Mouse (Mus musculus): ENCODE results near the gene Klk12. TPM values are rescaled to one million over a fixed set of nuclear protein-coding genes. Genes with fewer than 3 reads are reported as not detected.

The Klk12 gene
- polyA plus RNA-seq (2012; ENCODE audit: low replicate concordance) = not detected in 2 replicates

GRCm38 (mm10) chr7:43768597-43768996 is at the start of gene Klk12:
Gene Klk12 (plus strand): TSS chr7:43768897.

GRCm38 (mm10) chr7:43774364-43774763 is 5.7 kb downstream of the Klk12 start, which contains the start of gene Klk11:
Gene Klk11 (plus strand): TSS chr7:43774604.

GRCm38 (mm10) chr7:43780746-43781145 is 12.0 kb downstream of the Klk12 start, which contains the start of gene Klk10:
Gene Klk10 (plus strand): TSS chr7:43781035.

GRCm38 (mm10) chr7:43791591-43791990 is 22.9 kb downstream of the Klk12 start, which contains the start of gene Klk9:
Gene Klk9 (plus strand): TSS chr7:43791891.

GRCm38 (mm10) chr7:43797333-43797769 is 28.7 kb downstream of the Klk12 start, which contains the start of gene Klk8:
Gene Klk8 (plus strand): TSS chr7:43797577.

GRCm38 (mm10) chr7:43810994-43811393 is 42.3 kb downstream of the Klk12 start, which contains the start of gene Klk7:
Gene Klk7 (plus strand): TSS chr7:43811294.

Other genes starting within 250 kb of the Klk12 start
- 5.2 and 7.8 TPM in 2 replicates for gene Cd33, start 224.5 kb upstream of the Klk12 start, polyA plus RNA-seq (2012; ENCODE audit: low replicate concordance)
- gene Zfp658, start 206.6 kb upstream of the Klk12 start, polyA plus RNA-seq (2012; ENCODE audit: low replicate concordance) = 0.30 and 0.33 TPM in 2 replicates
- gene Zfp719, start 189.3 kb upstream of the Klk12 start, polyA plus RNA-seq (2012; ENCODE audit: low replicate concordance) = 0.50 TPM in 1 of 2 replicates, not detected in the other
- not detected in 2 replicates for gene Zfp819, start 161.7 kb upstream of the Klk12 start, polyA plus RNA-seq (2012; ENCODE audit: low replicate concordance)
- gene Ceacam18, start 134.2 kb upstream of the Klk12 start, polyA plus RNA-seq (2012; ENCODE audit: low replicate concordance) = not detected in 2 replicates
- gene Siglece, start 108.7 kb upstream of the Klk12 start, polyA plus RNA-seq (2012; ENCODE audit: low replicate concordance) = 1.5 and 1.6 TPM in 2 replicates
- gene Ctu1, start 96.9 kb upstream of the Klk12 start, polyA plus RNA-seq (2012; ENCODE audit: low replicate concordance) = 11.7 and 15.4 TPM in 2 replicates
- not detected in 2 replicates for gene Klk14, start 78.5 kb upstream of the Klk12 start, polyA plus RNA-seq (2012; ENCODE audit: low replicate concordance)
- gene Klk13, start 56.3 kb upstream of the Klk12 start, polyA plus RNA-seq (2012; ENCODE audit: low replicate concordance) = not detected in 2 replicates
- gene Klk11, start 5.7 kb downstream of the Klk12 start, polyA plus RNA-seq (2012; ENCODE audit: low replicate concordance) = not detected in 2 replicates
- gene Klk10, start 12.1 kb downstream of the Klk12 start, polyA plus RNA-seq (2012; ENCODE audit: low replicate concordance) = not detected in 2 replicates
- gene Klk9, start 23.0 kb downstream of the Klk12 start, polyA plus RNA-seq (2012; ENCODE audit: low replicate concordance) = not detected in 2 replicates
- gene Klk8, start 28.7 kb downstream of the Klk12 start, polyA plus RNA-seq (2012; ENCODE audit: low replicate concordance) = 2.1 and 2.4 TPM in 2 replicates
- gene Klk7, start 42.4 kb downstream of the Klk12 start, polyA plus RNA-seq (2012; ENCODE audit: low replicate concordance) = not detected in 2 replicates
- not detected in 2 replicates for gene Klk6, start 55.6 kb downstream of the Klk12 start, polyA plus RNA-seq (2012; ENCODE audit: low replicate concordance)
- gene Klk5, start 73.1 kb downstream of the Klk12 start, polyA plus RNA-seq (2012; ENCODE audit: low replicate concordance) = not detected in 2 replicates
- gene Klk4, start 112.3 kb downstream of the Klk12 start, polyA plus RNA-seq (2012; ENCODE audit: low replicate concordance) = 0.33 TPM in 1 of 2 replicates, not detected in the other
- gene Klk15, start 164.8 kb downstream of the Klk12 start, polyA plus RNA-seq (2012; ENCODE audit: low replicate concordance) = not detected in 2 replicates
- gene Klk1b8, start 181.8 kb downstream of the Klk12 start, polyA plus RNA-seq (2012; ENCODE audit: low replicate concordance) = not detected in 2 replicates
- not detected in 2 replicates for gene Klk1b1, start 197.9 kb downstream of the Klk12 start, polyA plus RNA-seq (2012; ENCODE audit: low replicate concordance)
- not detected in 2 replicates for gene Klk1b9, start 207.2 kb downstream of the Klk12 start, polyA plus RNA-seq (2012; ENCODE audit: low replicate concordance)
- gene Klk1b11, start 227.0 kb downstream of the Klk12 start, polyA plus RNA-seq (2012; ENCODE audit: low replicate concordance) = not detected in 2 replicates
- not detected in 2 replicates for gene Klk1b26, start 243.3 kb downstream of the Klk12 start, polyA plus RNA-seq (2012; ENCODE audit: low replicate concordance)